Comparison of ENCODE assay signal across 30 mouse cellular contexts in the genomic region with DNA sequence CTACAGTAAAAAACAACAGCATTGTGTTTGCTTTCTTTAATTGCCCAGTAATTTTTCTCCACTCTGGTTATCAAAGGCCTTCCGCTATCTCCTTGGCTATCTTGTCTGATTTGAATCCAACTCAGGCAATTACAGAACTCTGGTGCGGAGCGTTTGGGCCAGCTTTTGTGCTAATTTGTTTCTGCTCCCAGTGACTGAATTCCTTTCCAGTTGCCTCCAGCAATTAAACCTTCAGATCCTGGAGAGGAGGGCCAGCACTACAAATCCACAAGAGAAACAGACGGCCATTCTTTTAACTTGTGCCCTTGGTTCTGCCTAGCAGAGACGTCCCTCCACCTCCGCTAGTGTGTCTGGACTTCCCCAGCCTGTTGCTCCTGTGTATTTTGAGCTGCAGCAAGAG. TPM values are rescaled to one million over a fixed set of nuclear protein-coding genes. Genes with fewer than 3 reads are reported as not detected.
"Had no signal": no experiment of that assay in that cellular context is flagged by ENCODE, and none has a peak within 500 bp of the region (broad histone marks: within the 10 kb centered on the region; RNA-seq: fewer than 3 reads in every experiment).

No protein-coding gene starts in this region.

- H3K9ac ChIP-seq: heart, embryonic 13.5 days; heart, embryonic 15.5 days; hindbrain, embryonic 12.5 days; hindbrain, embryonic 14.5 days; intestine, embryonic 15.5 days; limb, embryonic 12.5 days; liver, embryonic 13.5 days; liver, embryonic 15.5 days; liver, postnatal 0 days had no signal

- H3K27ac ChIP-seq: gastrocnemius, adult 2 months; heart, embryonic 13.5 days; heart, embryonic 15.5 days; hindbrain, embryonic 12.5 days; hindbrain, embryonic 14.5 days; intestine, embryonic 15.5 days; layer of hippocampus, adult 2 months; left cerebral cortex, adult 2 months; limb, embryonic 10.5 days; limb, embryonic 12.5 days; liver, embryonic 13.5 days; liver, embryonic 15.5 days had no signal

- DNase-seq: gastrocnemius, adult 2 months; gastrocnemius, postnatal 10 days; gastrocnemius, postnatal 25 days; heart, adult 18-20 months; heart, postnatal 14 days; heart, postnatal 36 days; kidney, adult 18-20 months; kidney, adult 8-10 months; kidney, postnatal 10 days; kidney, postnatal 36 days; liver; liver, embryonic 13.5 days; liver, postnatal 0 days; lung, adult 2 months had no signal

- H3K4me2 ChIP-seq: heart, embryonic 11.5 days; heart, embryonic 13.5 days; heart, embryonic 15.5 days; hindbrain, embryonic 12.5 days; hindbrain, embryonic 14.5 days; intestine, embryonic 15.5 days; limb, embryonic 12.5 days; liver, embryonic 11.5 days; liver, embryonic 13.5 days; liver, embryonic 15.5 days had no signal

- ATAC-seq: hindbrain, embryonic 16.5 days; inflammation-experienced regulatory T-cells, adult 6 months; intestine, embryonic 15.5 days; intestine, postnatal 0 days; liver, postnatal 0 days had no signal

- H3K4me1 ChIP-seq: heart, embryonic 13.5 days; heart, embryonic 15.5 days; intestine, embryonic 15.5 days had no signal

- H3K27me3 ChIP-seq: heart, embryonic 13.5 days; heart, embryonic 15.5 days; intestine, embryonic 15.5 days; limb, embryonic 12.5 days; liver, embryonic 13.5 days; liver, embryonic 15.5 days had no signal

- H3K9me3 ChIP-seq: heart, embryonic 15.5 days; hindbrain, embryonic 12.5 days; intestine, embryonic 15.5 days; limb, embryonic 10.5 days; liver, embryonic 13.5 days; liver, embryonic 15.5 days had no signal

- H3K36me3 ChIP-seq: heart, embryonic 13.5 days; heart, embryonic 15.5 days; hindbrain, embryonic 12.5 days; intestine, embryonic 15.5 days; limb, embryonic 10.5 days; limb, embryonic 12.5 days; liver, embryonic 13.5 days; liver, embryonic 15.5 days had no signal

- H3K4me3 ChIP-seq: gastrocnemius, adult 2 months; heart, embryonic 13.5 days; heart, embryonic 15.5 days; hindbrain, embryonic 12.5 days; intestine, embryonic 15.5 days; layer of hippocampus, adult 2 months; left cerebral cortex, adult 2 months; limb, embryonic 10.5 days; limb, embryonic 12.5 days; liver, embryonic 13.5 days; liver, embryonic 15.5 days had no signal

RNA-seq across cellular contexts. Expression of gene Ankrd55, which starts 51.3 kb away (rescaled TPM):
- total RNA-seq: gastrocnemius, adult 2 months; gastrocnemius, postnatal 10 days; gastrocnemius, postnatal 25 days; hematopoietic stem cell, adult 5-6 weeks had no signal
